Mouse (Mus musculus): ENCODE data around the gene Bgn. TPM values are rescaled to one million over a fixed set of nuclear protein-coding genes. Genes with fewer than 3 reads are reported as not detected.

Gene Bgn
- polyA plus RNA-seq (2015; fragmentation: Nextera tagmentation; extraction: Ambion mirVana): 24.3 and 25.8 TPM in 2 replicates

GRCm38 (mm10) chrX:73483484-73483810 lies at the start of gene Bgn:
Gene Bgn, plus strand, starts transcription at chrX:73483602.
- no peaks in the 10 kb centered on the region for H3K9me3 ChIP-seq
- peak within 1 kb of the TSS; percentile 3; the same call in 1 of the 2 replicates for H3K4me3 ChIP-seq
- 35% methylated on average over 12 of the region's 14 CpGs for WGBS
- H3K9ac ChIP-seq: no peak within 1 kb of the TSS
- H3K4me1 ChIP-seq (replicated peaks): no peaks in the 10 kb centered on the region
- no peak within 1 kb of the TSS for H3K27ac ChIP-seq (replicated peaks)
- no peak for ATAC-seq (ENCODE audit: low FRiP score, low read depth)
- H3K4me2 ChIP-seq: peak within 1 kb of the TSS; percentile 35
- no peaks in the 10 kb centered on the region for H3K27me3 ChIP-seq
- H3K36me3 ChIP-seq: no peaks in the 10 kb centered on the region

- Histone ChIP-seq H3K36me3 (no peaks in the 10 kb centered on the region), H3K4me1 (replicated peaks) (no peaks in the 10 kb centered on the region), H3K4me2 (no peak within 1 kb of the TSS), H3K9ac (no peak within 1 kb of the TSS), H3K4me3 (no peak within 1 kb of the TSS), H3K9me3 (no peaks in the 10 kb centered on the region), H3K27ac (replicated peaks) (no peak within 1 kb of the TSS), H3K27me3 (no peaks in the 10 kb centered on the region)
- 93% methylated on average over 11 of the region's 11 CpGs for WGBS
- no peak for ATAC-seq (ENCODE audit: low FRiP score, low read depth)
Measured at GRCm38 (mm10) chrX:73435252-73435651, 48.1 kb upstream of the Bgn start, which contains the start of gene Trex2. Gene Trex2, minus strand, starts transcription at chrX:73435344.

GRCm38 (mm10) chrX:73441428-73441827 lies 42.0 kb upstream of the Bgn start:
- WGBS: 78% methylated on average over 2 of the region's 2 CpGs

GRCm38 (mm10) chrX:73451949-73452348 lies 31.5 kb upstream of the Bgn start:
- WGBS: 12% methylated on average over 2 of the region's 2 CpGs
- no peak for ATAC-seq (ENCODE audit: low FRiP score, low read depth)
- H3K9ac ChIP-seq: no peak overlapping the region

More at GRCm38 (mm10) chrX:73441428-73441827, 42.0 kb upstream of the Bgn start:
- Histone ChIP-seq H3K27me3 (no peaks in the 10 kb centered on the region), H3K9me3 (no peaks in the 10 kb centered on the region), H3K9ac (no peak overlapping the region), H3K4me1 (replicated peaks) (no peaks in the 10 kb centered on the region), H3K4me2 (no peak overlapping the region), H3K27ac (replicated peaks) (no peak overlapping the region), H3K36me3 (no peaks in the 10 kb centered on the region), H3K4me3 (no peak overlapping the region)
- no peak for ATAC-seq (ENCODE audit: low FRiP score, low read depth)

GRCm38 (mm10) chrX:73458877-73459392 lies 24.5 kb upstream of the Bgn start, which contains the start of gene Haus7:
Gene Haus7, minus strand, starts transcription at chrX:73459044.
- no peaks in the 10 kb centered on the region for H3K9me3 ChIP-seq
- H3K4me2 ChIP-seq: peak within 1 kb of the TSS; percentile 53
- peak within 1 kb of the TSS; percentile 39; the same call in 1 of the 2 replicates for H3K9ac ChIP-seq
- peak within 1 kb of the TSS; percentile 62; the same call in 1 of the 2 replicates for H3K27ac ChIP-seq (replicated peaks)
- WGBS: 21% methylated on average over 26 of the region's 26 CpGs
- H3K4me1 ChIP-seq (replicated peaks): 0 out of 2 replicates have a peak, but pooled peaks cover 11% of the 10 kb centered on the region
- no peaks in the 10 kb centered on the region for H3K27me3 ChIP-seq
- no peaks in the 10 kb centered on the region for H3K36me3 ChIP-seq
- peak within 1 kb of the TSS; percentile 58 for H3K4me3 ChIP-seq
- ATAC-seq (ENCODE audit: low FRiP score, low read depth): peak; percentile 100

More at GRCm38 (mm10) chrX:73451949-73452348, 31.5 kb upstream of the Bgn start:
- no peaks in the 10 kb centered on the region for H3K27me3 ChIP-seq
- H3K4me1 ChIP-seq (replicated peaks): no peaks in the 10 kb centered on the region
- no peak overlapping the region for H3K4me2 ChIP-seq
- no peak overlapping the region for H3K4me3 ChIP-seq
- H3K27ac ChIP-seq (replicated peaks): no peak overlapping the region
- H3K36me3 ChIP-seq: no peaks in the 10 kb centered on the region
- no peaks in the 10 kb centered on the region for H3K9me3 ChIP-seq

GRCm38 (mm10) chrX:73460792-73461191 lies 22.6 kb upstream of the Bgn start:
- ATAC-seq (ENCODE audit: low FRiP score, low read depth): no peak
- Histone ChIP-seq H3K4me2 (no peak overlapping the region), H3K36me3 (no peaks in the 10 kb centered on the region), H3K4me3 (no peak overlapping the region), H3K27ac (replicated peaks) (no peak overlapping the region), H3K9ac (no peak overlapping the region), H3K27me3 (no peaks in the 10 kb centered on the region), H3K4me1 (replicated peaks) (0 out of 2 replicates have a peak, but pooled peaks cover 11% of the 10 kb centered on the region), H3K9me3 (no peaks in the 10 kb centered on the region)
- 84% methylated on average over 4 of the region's 4 CpGs for WGBS

GRCm38 (mm10) chrX:73465483-73466186 lies 17.8 kb upstream of the Bgn start:
- ATAC-seq (ENCODE audit: low FRiP score, low read depth): no peak
- H3K9ac ChIP-seq: no peak overlapping the region
- no peaks in the 10 kb centered on the region for H3K36me3 ChIP-seq
- H3K9me3 ChIP-seq: no peaks in the 10 kb centered on the region
- no peak overlapping the region for H3K4me2 ChIP-seq
- H3K27me3 ChIP-seq: no peaks in the 10 kb centered on the region
- no peak overlapping the region for H3K4me3 ChIP-seq
- WGBS: 66% methylated on average over 9 of the region's 9 CpGs
- H3K27ac ChIP-seq (replicated peaks): no peak overlapping the region
- no peaks in the 10 kb centered on the region for H3K4me1 ChIP-seq (replicated peaks)

GRCm38 (mm10) chrX:73467446-73468241 lies 15.8 kb upstream of the Bgn start:
- H3K4me2 ChIP-seq: no peak overlapping the region
- H3K36me3 ChIP-seq: no peaks in the 10 kb centered on the region
- H3K9me3 ChIP-seq: no peaks in the 10 kb centered on the region
- H3K27me3 ChIP-seq: no peaks in the 10 kb centered on the region
- no peaks in the 10 kb centered on the region for H3K4me1 ChIP-seq (replicated peaks)
- H3K27ac ChIP-seq (replicated peaks): no peak overlapping the region
- WGBS: 74% methylated on average over 5 of the region's 5 CpGs
- H3K9ac ChIP-seq: no peak overlapping the region
- H3K4me3 ChIP-seq: no peak overlapping the region
- ATAC-seq (ENCODE audit: low FRiP score, low read depth): no peak

- no peak overlapping the region for H3K4me2 ChIP-seq
- no peak overlapping the region for H3K27ac ChIP-seq (replicated peaks)
- H3K4me3 ChIP-seq: no peak overlapping the region
- ATAC-seq (ENCODE audit: low FRiP score, low read depth): no peak
- WGBS: 77% methylated on average over 3 of the region's 3 CpGs
- H3K9me3 ChIP-seq: no peaks in the 10 kb centered on the region
- no peak overlapping the region for H3K9ac ChIP-seq
- H3K36me3 ChIP-seq: no peaks in the 10 kb centered on the region
- H3K27me3 ChIP-seq: no peaks in the 10 kb centered on the region
- no peaks in the 10 kb centered on the region for H3K4me1 ChIP-seq (replicated peaks)
Measured at GRCm38 (mm10) chrX:73468330-73468729, 15.1 kb upstream of the Bgn start.

- 43% methylated on average over 1 of the region's 1 CpGs for WGBS
- H3K4me1 ChIP-seq (replicated peaks): no peaks in the 10 kb centered on the region
- no peak overlapping the region for H3K9ac ChIP-seq
- ATAC-seq (ENCODE audit: low FRiP score, low read depth): no peak
- H3K27me3 ChIP-seq: no peaks in the 10 kb centered on the region
- no peaks in the 10 kb centered on the region for H3K36me3 ChIP-seq
- no peak overlapping the region for H3K4me3 ChIP-seq
- no peak overlapping the region for H3K27ac ChIP-seq (replicated peaks)
- no peaks in the 10 kb centered on the region for H3K9me3 ChIP-seq
- no peak overlapping the region for H3K4me2 ChIP-seq
Measured at GRCm38 (mm10) chrX:73468752-73469151, 14.7 kb upstream of the Bgn start.

- Histone ChIP-seq H3K36me3 (no peaks in the 10 kb centered on the region), H3K4me3 (no peak overlapping the region), H3K27me3 (no peaks in the 10 kb centered on the region), H3K4me2 (no peak overlapping the region), H3K9me3 (no peaks in the 10 kb centered on the region), H3K9ac (no peak overlapping the region), H3K4me1 (replicated peaks) (no peaks in the 10 kb centered on the region), H3K27ac (replicated peaks) (no peak overlapping the region)
- WGBS: 91% methylated on average over 3 of the region's 3 CpGs
- ATAC-seq (ENCODE audit: low FRiP score, low read depth): no peak
Measured at GRCm38 (mm10) chrX:73471764-73472163, 11.6 kb upstream of the Bgn start.

Data from hindbrain, embryonic 15.5 days (tissue).